Mouse (Mus musculus): ENCODE data around the gene Ndrg4.
A peak's percentile ranks its signal among the peaks of the same experiment; 100 is the strongest.

Ndrg4 gene

GRCm38 (mm10) chr8:95688073-95688672, 11.4 kb downstream of the Ndrg4 start:
- DNase-seq: peak; percentile 84

- DNase-seq: no peak
Measured at GRCm38 (mm10) chr8:95690929-95691541, 14.3 kb downstream of the Ndrg4 start.

- DNase-seq: peak; percentile 63
Measured at GRCm38 (mm10) chr8:95694631-95695030, 17.9 kb downstream of the Ndrg4 start.

- DNase-seq: no peak
Measured at GRCm38 (mm10) chr8:95696661-95697060, 19.9 kb downstream of the Ndrg4 start.

- DNase-seq: peak; percentile 91
Measured at GRCm38 (mm10) chr8:95697128-95697527, 20.3 kb downstream of the Ndrg4 start.

- DNase-seq: no peak
Measured at GRCm38 (mm10) chr8:95698179-95698578, 21.4 kb downstream of the Ndrg4 start.

- peak; percentile 68 for DNase-seq
Measured at GRCm38 (mm10) chr8:95700282-95700681, 23.5 kb downstream of the Ndrg4 start.

GRCm38 (mm10) chr8:95701809-95702208, 25.0 kb downstream of the Ndrg4 start:
- DNase-seq: peak; percentile 31

- DNase-seq: peak; percentile 90
Measured at GRCm38 (mm10) chr8:95702480-95703446, 26.0 kb downstream of the Ndrg4 start.

- peak; percentile 90 for DNase-seq
Measured at GRCm38 (mm10) chr8:95703461-95704260, 26.9 kb downstream of the Ndrg4 start.

- peak; percentile 4 for DNase-seq
Measured at GRCm38 (mm10) chr8:95704538-95704937, 27.8 kb downstream of the Ndrg4 start.

GRCm38 (mm10) chr8:95709579-95709978, 32.8 kb downstream of the Ndrg4 start:
- peak; percentile 4 for DNase-seq

- peak; percentile 13 for DNase-seq
Measured at GRCm38 (mm10) chr8:95711029-95711428, 34.2 kb downstream of the Ndrg4 start.

GRCm38 (mm10) chr8:95712395-95712794, 35.6 kb downstream of the Ndrg4 start:
- DNase-seq: peak; percentile 7

GRCm38 (mm10) chr8:95713100-95714010, 36.6 kb downstream of the Ndrg4 start:
- peak; percentile 69 for DNase-seq

- no peak for DNase-seq
Measured at GRCm38 (mm10) chr8:95714367-95714766, 37.6 kb downstream of the Ndrg4 start.

- peak; percentile 19 for DNase-seq
Measured at GRCm38 (mm10) chr8:95714837-95715413, 38.1 kb downstream of the Ndrg4 start.

GRCm38 (mm10) chr8:95715676-95716531, 39.1 kb downstream of the Ndrg4 start, which contains the start of gene Setd6:
TSS of gene Setd6 (plus strand) at chr8:95715881.
- DNase-seq: peak; percentile 85

GRCm38 (mm10) chr8:95716546-95717335, 40.0 kb downstream of the Ndrg4 start:
- DNase-seq: no peak

Data from right cerebral cortex, postnatal 14 days (tissue).